Mouse (Mus musculus): ENCODE measurements at regions not wholly inside any gene's neighbourhood (a gene's known extent, or its start where the extent isn't known, plus 50 kb on each side); places are given as distances from the start of the nearest gene placed in this dataset.
A peak's percentile ranks its signal among the peaks of the same experiment; 100 is the strongest.

- H3K27ac ChIP-seq = no peak overlapping the region
- H3K36me3 ChIP-seq = no peaks in the 10 kb centered on the region
- no peaks in the 10 kb centered on the region for H3K4me1 ChIP-seq
- no peaks in the 10 kb centered on the region for H3K9me3 ChIP-seq (replicated peaks)
- peaks cover 26% of the 10 kb centered on the region for H3K27me3 ChIP-seq (ENCODE audit: low read depth, poor library complexity, severe bottlenecking)
- H3K4me3 ChIP-seq = no peak overlapping the region
- no peak for DNase-seq (ENCODE audit: low spot score)
- WGBS = 94% methylated on average over 7 of the region's 7 CpGs
These were observed 270.1 kb downstream of the Mid1ip1 start for GRCm38 (mm10) chrX:10984894-10985293.

DNA sequence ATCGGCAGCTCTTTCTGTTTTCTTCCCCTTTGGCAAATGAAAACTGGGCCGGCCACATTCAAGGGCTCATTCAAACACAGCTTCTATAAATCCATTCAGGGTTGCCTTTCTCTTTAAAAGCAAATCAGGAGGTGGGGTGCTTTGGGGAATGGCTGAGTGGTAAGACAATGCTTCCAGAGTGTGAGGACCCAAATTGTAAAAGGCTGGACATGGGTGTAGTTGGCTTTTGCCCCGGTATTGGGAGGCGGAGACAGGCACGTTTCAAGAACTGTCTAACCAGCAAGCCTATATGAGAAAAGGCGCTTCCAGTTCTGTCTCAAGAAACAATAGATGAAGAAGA lies 277.0 kb downstream of the Mid1ip1 start:
- peak overlapping the region; percentile 34; the same call in 1 of the 2 replicates for H3K4me3 ChIP-seq
- no peaks in the 10 kb centered on the region for H3K36me3 ChIP-seq
- peak overlapping the region; percentile 77; the same call in 1 of the 2 replicates for H3K27ac ChIP-seq
- H3K4me1 ChIP-seq = peaks cover 25% of the 10 kb centered on the region
- H3K27me3 ChIP-seq (ENCODE audit: low read depth, poor library complexity, severe bottlenecking) = peaks cover 72% of the 10 kb centered on the region
- H3K9me3 ChIP-seq (replicated peaks) = no peaks in the 10 kb centered on the region
- 38% methylated on average over 6 of the region's 6 CpGs for WGBS
- DNase-seq (ENCODE audit: low spot score) = no peak

DNA sequence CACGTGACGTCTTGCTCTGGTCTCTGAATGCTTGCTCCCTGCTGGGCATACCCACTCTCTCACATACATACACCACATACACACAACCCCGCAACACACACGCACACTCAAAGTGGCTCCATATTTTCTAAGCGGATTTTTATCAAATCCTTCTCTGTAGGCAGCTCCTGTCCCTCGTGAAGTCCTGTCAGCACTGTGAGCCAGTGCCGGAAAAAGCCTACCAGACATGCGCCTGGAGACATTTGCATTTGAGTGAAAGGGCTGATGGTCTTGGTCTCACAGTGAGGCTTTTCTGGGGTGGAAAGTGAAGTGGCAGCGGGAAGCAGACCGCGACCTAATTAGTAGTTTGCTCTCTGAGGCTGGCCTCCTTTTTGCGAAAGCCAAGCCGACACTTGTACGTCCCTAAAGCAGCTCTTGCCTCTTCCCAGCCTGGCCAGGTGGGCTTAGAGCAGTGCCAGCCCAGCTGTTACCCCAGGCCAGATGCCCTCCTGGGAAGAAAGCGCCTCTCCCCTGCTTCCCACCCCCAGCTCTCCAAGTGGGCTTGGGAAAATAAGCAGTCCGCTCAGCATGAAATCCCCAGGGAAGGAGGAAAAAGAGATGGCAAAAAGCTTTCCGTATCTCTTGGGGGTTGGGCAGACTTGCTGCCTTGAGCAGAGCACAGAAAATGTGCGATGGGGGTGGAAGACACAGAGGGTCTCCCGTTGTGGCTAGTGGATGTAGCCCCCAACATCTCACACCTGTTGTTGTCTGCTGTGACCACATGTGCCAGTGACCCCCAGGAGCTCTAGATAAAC lies 277.6 kb downstream of the Mid1ip1 start:
- Histone ChIP-seq H3K4me1 (peaks cover 25% of the 10 kb centered on the region), H3K27me3 (ENCODE audit: low read depth, poor library complexity, severe bottlenecking) (peaks cover 72% of the 10 kb centered on the region), H3K27ac (peak overlapping the region; percentile 77), H3K4me3 (peak overlapping the region; percentile 34), H3K9me3 (replicated peaks) (no peaks in the 10 kb centered on the region), H3K36me3 (no peaks in the 10 kb centered on the region)
- 20% methylated on average over 19 of the region's 19 CpGs for whole genome bisulfite sequencing
- DNase-seq (ENCODE audit: low spot score) = peak; percentile 40

DNA sequence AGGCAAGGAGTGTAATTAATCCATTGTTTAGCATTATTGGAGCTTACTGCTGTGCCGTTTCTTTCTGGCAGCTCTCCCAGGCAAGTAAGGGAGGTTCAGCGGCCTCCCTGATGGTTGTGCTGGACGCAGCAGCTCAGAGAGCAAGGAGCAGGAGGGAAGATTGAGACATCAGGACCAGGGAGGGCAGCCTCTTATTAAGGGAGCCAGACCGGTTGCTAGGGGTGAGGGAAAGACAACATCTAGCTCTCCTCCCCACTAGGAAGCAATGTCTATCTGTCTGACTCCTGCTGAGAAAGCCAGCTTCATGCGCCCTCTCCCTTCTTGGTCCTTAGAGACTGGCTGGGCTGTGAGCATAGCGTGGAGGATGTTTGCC lies 278.2 kb downstream of the Mid1ip1 start:
- 32% methylated on average over 6 of the region's 6 CpGs for WGBS
- Histone ChIP-seq H3K9me3 (replicated peaks) (no peaks in the 10 kb centered on the region), H3K4me3 (peak overlapping the region; percentile 34), H3K27ac (peak overlapping the region; percentile 77), H3K36me3 (no peaks in the 10 kb centered on the region), H3K27me3 (ENCODE audit: low read depth, poor library complexity, severe bottlenecking) (peaks cover 75% of the 10 kb centered on the region), H3K4me1 (peaks cover 25% of the 10 kb centered on the region)
- DNase-seq (ENCODE audit: low spot score) = peak; percentile 30

DNA sequence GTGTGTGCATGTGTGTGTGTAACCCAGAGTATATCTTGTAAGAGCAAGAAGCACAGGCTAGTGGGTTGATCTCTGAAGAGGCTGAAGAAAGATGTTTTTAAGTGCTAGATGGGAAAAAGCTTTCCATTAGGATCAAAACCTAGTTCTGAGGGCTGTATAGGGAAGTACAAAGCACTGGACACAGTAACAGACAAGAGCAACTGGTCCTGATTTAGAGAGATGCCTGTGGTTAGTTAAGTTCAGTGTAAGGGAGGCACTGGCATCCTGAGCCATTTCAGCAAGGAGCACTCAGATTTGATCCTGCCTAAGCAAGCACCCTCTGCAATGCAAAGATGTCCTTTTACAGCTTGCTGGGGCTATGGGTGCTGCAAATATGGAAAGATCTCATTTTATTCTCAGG lies 280.1 kb downstream of the Mid1ip1 start:
- H3K27me3 ChIP-seq (ENCODE audit: low read depth, poor library complexity, severe bottlenecking) = peaks cover 67% of the 10 kb centered on the region
- no peaks in the 10 kb centered on the region for H3K36me3 ChIP-seq
- no peak for DNase-seq (ENCODE audit: low spot score)
- no peak overlapping the region for H3K4me3 ChIP-seq
- H3K27ac ChIP-seq = no peak overlapping the region
- peaks cover 25% of the 10 kb centered on the region for H3K4me1 ChIP-seq
- no peaks in the 10 kb centered on the region for H3K9me3 ChIP-seq (replicated peaks)

DNA sequence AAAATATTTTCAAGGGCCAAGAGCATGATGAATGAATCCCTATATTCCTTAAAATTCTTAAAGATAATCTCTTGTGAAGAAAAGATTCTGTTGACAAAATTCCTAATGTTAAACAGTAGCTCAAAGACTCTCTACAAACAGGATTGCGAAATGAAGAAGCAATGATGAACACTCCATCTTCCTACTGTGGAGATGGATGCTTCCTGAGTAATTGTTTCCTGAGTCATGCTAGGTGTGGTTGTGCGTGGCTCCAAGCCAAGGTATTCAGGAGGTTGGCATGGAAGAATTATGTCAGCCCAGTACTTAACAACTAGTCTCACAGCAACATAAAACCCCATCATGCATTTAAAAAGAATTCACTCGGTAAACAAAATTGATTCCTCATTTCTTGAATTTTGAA lies 286.4 kb downstream of the Mid1ip1 start:
- WGBS = 90% methylated on average over 3 of the region's 3 CpGs
- DNase-seq (ENCODE audit: low spot score) = no peak
- H3K27me3 ChIP-seq (ENCODE audit: low read depth, poor library complexity, severe bottlenecking) = peaks cover 5% of the 10 kb centered on the region; the same call in 1 of the 2 replicates

DNA sequence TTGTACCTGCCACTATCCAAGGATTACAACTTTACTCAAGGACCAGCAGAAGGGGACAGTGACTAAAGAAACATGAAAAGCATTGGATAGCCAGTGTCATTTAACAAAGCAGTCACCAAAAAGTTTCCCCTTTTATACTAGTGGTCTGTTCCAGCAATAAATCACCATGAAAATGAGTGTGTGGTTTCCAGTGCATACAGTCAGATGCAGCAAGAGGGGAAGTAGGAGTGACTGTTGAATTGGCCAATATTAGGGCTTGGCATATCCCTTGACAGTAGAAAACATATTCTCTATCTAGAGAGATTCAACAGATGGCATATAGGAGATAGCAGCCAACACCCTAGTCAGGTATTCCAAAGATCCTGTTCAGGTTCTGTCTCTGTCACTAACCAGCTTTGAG lies 259.8 kb upstream of the H2al1a start:
- no peak overlapping the region for H3K27ac ChIP-seq
- no peak overlapping the region for H3K4me3 ChIP-seq
- H3K9me3 ChIP-seq (replicated peaks) = no peaks in the 10 kb centered on the region
- no peaks in the 10 kb centered on the region for H3K4me1 ChIP-seq
- no peak for DNase-seq (ENCODE audit: low spot score)
- H3K27me3 ChIP-seq (ENCODE audit: low read depth, poor library complexity, severe bottlenecking) = 0 out of 2 replicates have a peak, but pooled peaks cover 6% of the 10 kb centered on the region
- H3K36me3 ChIP-seq = no peaks in the 10 kb centered on the region

More for the DNA sequence above, 286.4 kb downstream of the Mid1ip1 start:
- Histone ChIP-seq H3K4me1 (no peaks in the 10 kb centered on the region), H3K4me3 (no peak overlapping the region), H3K36me3 (no peaks in the 10 kb centered on the region), H3K9me3 (replicated peaks) (no peaks in the 10 kb centered on the region), H3K27ac (no peak overlapping the region)

GRCm38 (mm10) chrX:11046769-11047168 lies 252.3 kb upstream of the H2al1a start:
- DNase-seq (ENCODE audit: low spot score) = no peak
- H3K36me3 ChIP-seq = no peaks in the 10 kb centered on the region
- no peak overlapping the region for H3K27ac ChIP-seq
- no peak overlapping the region for H3K4me3 ChIP-seq
- H3K27me3 ChIP-seq (ENCODE audit: low read depth, poor library complexity, severe bottlenecking) = peaks cover 12% of the 10 kb centered on the region; the same call in 1 of the 2 replicates
- H3K4me1 ChIP-seq = no peaks in the 10 kb centered on the region
- WGBS = 90% methylated on average over 3 of the region's 3 CpGs
- H3K9me3 ChIP-seq (replicated peaks) = no peaks in the 10 kb centered on the region

- Histone ChIP-seq H3K4me3 (no peak overlapping the region), H3K4me1 (peaks cover 9% of the 10 kb centered on the region), H3K36me3 (no peaks in the 10 kb centered on the region), H3K27me3 (ENCODE audit: low read depth, poor library complexity, severe bottlenecking) (peaks cover 87% of the 10 kb centered on the region), H3K27ac (no peak overlapping the region), H3K9me3 (replicated peaks) (no peaks in the 10 kb centered on the region)
- 78% methylated on average over 3 of the region's 3 CpGs for WGBS
- no peak for DNase-seq (ENCODE audit: low spot score)
These were observed 216.9 kb upstream of the H2al1a start for GRCm38 (mm10) chrX:11082171-11082570.

- Histone ChIP-seq H3K27me3 (ENCODE audit: low read depth, poor library complexity, severe bottlenecking) (peaks cover 87% of the 10 kb centered on the region), H3K9me3 (replicated peaks) (no peaks in the 10 kb centered on the region), H3K36me3 (no peaks in the 10 kb centered on the region), H3K4me3 (no peak overlapping the region), H3K4me1 (peaks cover 9% of the 10 kb centered on the region), H3K27ac (no peak overlapping the region)
- 81% methylated on average over 3 of the region's 3 CpGs for WGBS
- no peak for DNase-seq (ENCODE audit: low spot score)
These were observed 216.2 kb upstream of the H2al1a start for GRCm38 (mm10) chrX:11082845-11083244.

DNA sequence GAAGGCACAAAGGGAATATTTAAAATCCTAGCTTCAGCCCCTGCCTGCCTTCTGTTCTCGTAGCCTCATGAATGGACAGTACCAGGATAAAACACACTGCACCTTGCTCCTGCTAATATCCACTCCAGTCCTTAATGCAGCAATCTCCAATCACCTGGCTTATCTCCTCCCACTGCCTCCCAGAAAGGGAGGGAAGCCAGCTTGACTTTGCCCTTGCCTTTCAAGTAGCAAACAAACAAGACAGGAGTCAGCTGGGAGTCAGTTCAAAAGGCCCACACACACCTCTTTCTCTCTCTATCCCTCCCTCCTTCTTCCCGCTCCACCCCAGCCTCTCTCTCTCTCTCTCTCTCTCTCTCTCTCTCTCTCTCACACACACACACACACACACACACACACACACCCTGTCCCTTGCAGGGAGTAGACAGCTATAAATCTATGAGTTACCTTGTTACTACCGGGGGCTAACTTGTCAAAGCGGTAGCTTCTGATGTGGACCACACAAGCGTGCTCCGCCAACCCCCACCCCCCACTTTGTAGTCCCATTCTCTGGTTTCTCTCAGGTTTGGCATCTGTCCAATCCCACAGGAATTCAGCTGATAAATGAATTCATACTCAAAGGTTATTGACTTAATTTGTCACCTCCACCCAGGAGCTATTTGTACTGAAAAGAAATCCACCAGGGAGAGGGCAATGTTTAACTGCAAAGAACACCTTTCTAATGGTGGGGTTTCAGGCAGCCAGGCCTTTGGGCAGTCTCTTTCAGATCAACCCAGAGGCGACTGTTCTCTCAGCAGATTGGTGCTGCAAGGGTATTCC lies 212.6 kb upstream of the H2al1a start:
- H3K36me3 ChIP-seq = no peaks in the 10 kb centered on the region
- 46% methylated on average over 6 of the region's 7 CpGs for WGBS
- no peaks in the 10 kb centered on the region for H3K9me3 ChIP-seq (replicated peaks)
- DNase-seq (ENCODE audit: low spot score) = no peak
- peaks cover 96% of the 10 kb centered on the region for H3K27me3 ChIP-seq (ENCODE audit: low read depth, poor library complexity, severe bottlenecking)
- H3K4me1 ChIP-seq = peaks cover 9% of the 10 kb centered on the region
- H3K4me3 ChIP-seq = no peak overlapping the region
- H3K27ac ChIP-seq = no peak overlapping the region

GRCm38 (mm10) chrX:11087913-11088312 lies 211.1 kb upstream of the H2al1a start:
- DNase-seq (ENCODE audit: low spot score) = peak; percentile 40
- 12% methylated on average over 14 of the region's 14 CpGs for WGBS
- peak overlapping the region; percentile 13; the same call in 1 of the 2 replicates for H3K4me3 ChIP-seq
- H3K27ac ChIP-seq = no peak overlapping the region
- H3K27me3 ChIP-seq (ENCODE audit: low read depth, poor library complexity, severe bottlenecking) = peaks cover 85% of the 10 kb centered on the region
- no peaks in the 10 kb centered on the region for H3K36me3 ChIP-seq
- no peaks in the 10 kb centered on the region for H3K9me3 ChIP-seq (replicated peaks)
- peaks cover 9% of the 10 kb centered on the region for H3K4me1 ChIP-seq

DNA sequence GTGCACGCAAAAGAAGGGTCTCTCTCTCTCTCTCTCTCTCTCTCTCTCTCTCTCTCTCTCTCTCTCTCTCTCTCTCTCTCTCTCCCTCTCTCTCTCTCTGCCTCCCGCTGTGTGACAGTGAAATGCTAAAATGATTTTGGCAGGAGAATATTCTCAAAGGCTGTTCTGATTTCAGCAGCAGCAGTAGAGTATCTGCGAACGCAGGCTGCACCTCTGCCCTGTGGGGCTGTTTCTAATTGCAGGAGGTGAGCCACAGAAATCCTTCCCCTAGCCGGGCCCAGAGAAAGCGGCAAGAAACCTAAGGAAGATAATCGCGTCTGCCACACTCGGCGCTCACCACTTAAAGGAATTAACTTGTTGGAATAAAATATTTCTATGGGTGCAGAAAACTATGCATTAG lies 210.6 kb upstream of the H2al1a start:
- Histone ChIP-seq H3K27ac (no peak overlapping the region), H3K36me3 (no peaks in the 10 kb centered on the region), H3K9me3 (replicated peaks) (no peaks in the 10 kb centered on the region), H3K27me3 (ENCODE audit: low read depth, poor library complexity, severe bottlenecking) (peaks cover 80% of the 10 kb centered on the region), H3K4me3 (peak overlapping the region; percentile 13; the same call in 1 of the 2 replicates), H3K4me1 (peaks cover 9% of the 10 kb centered on the region)
- WGBS = 36% methylated on average over 10 of the region's 10 CpGs
- no peak for DNase-seq (ENCODE audit: low spot score)
